Mouse (Mus musculus) left cerebral cortex, postnatal 10 days (tissue): ENCODE data around the gene Pex11b. TPM values are rescaled to one million over a fixed set of nuclear protein-coding genes. Genes with fewer than 3 reads are reported as not detected.
"Not testable (repeated sequence)": the region's sequence is repeated elsewhere in the genome, so short reads cannot be mapped to it uniquely, and the experiment has no call there.

Source experiments
- DNase-seq, 2 experiments: peaks; one replicate each; pipeline ENCODE4 v3.0.0; 2021 to 2022; ENCODE audit warnings: low spot score in 2 of 2, mixed read lengths in 1 of 2; ENCODE audit errors: extremely low spot score in 1 of 2
- intact Hi-C: fragments of 180-260 bp; cut with DNase I; formaldehyde crosslinking; loops from one replicate; pipeline ENCODE4 v1.15.1; 2025
- total RNA-seq, 2 experiments: library from RNA; stranded (reverse); gene quantifications; 2 replicates each; pipeline ENCODE4 v1.2.3; 2021

Gene Pex11b
- total RNA-seq, 2 experiments from 2014 or later, result 46.2 to 47.7 TPM

- intact Hi-C loops, result not testable (repeated sequence)
Observed at GRCm38 (mm10) chr3:96606007-96606406, 29.2 kb upstream of the Pex11b start.

GRCm38 (mm10) chr3:96606618-96607017 lies 28.6 kb upstream of the Pex11b start:
- DNase-seq, result no peak
- intact Hi-C loops, result no loop called here

More at GRCm38 (mm10) chr3:96606007-96606406, 29.2 kb upstream of the Pex11b start:
- not testable (repeated sequence) for DNase-seq

- no peak for DNase-seq
- intact Hi-C loops, result no loop called here
Observed at GRCm38 (mm10) chr3:96617941-96618340, 17.2 kb upstream of the Pex11b start.

- intact Hi-C loops, result no loop called here
- no peak for DNase-seq
Observed at GRCm38 (mm10) chr3:96623201-96623600, 12.0 kb upstream of the Pex11b start.

- intact Hi-C loops, result no loop called here
- peak; percentile 97 for DNase-seq
Observed at GRCm38 (mm10) chr3:96629729-96630600, 5.2 kb upstream of the Pex11b start, which contains the start of gene Rbm8a. Gene Rbm8a (plus strand): TSS chr3:96629933.

- intact Hi-C loops, result no loop called here
Observed at GRCm38 (mm10) chr3:96632058-96632457, 3.1 kb upstream of the Pex11b start.

GRCm38 (mm10) chr3:96634015-96634414 lies 1.2 kb upstream of the Pex11b start:
- intact Hi-C loops, result no loop called here
- no peak for DNase-seq

More at GRCm38 (mm10) chr3:96632058-96632457, 3.1 kb upstream of the Pex11b start:
- no peak for DNase-seq

- no peak for DNase-seq
- intact Hi-C loops, result loop anchor here (5.0 kb wide), 1 partner anchor 84 kb away; no protein-coding TSS in a partner anchor
Observed at GRCm38 (mm10) chr3:96635906-96636305, 730 bp downstream of the Pex11b start.

- intact Hi-C loops, result loop anchor here (5.0 kb wide), 1 partner anchor 84 kb away; no protein-coding TSS in a partner anchor
- DNase-seq, result peak in 1 of 2 experiments; percentile 30
Observed at GRCm38 (mm10) chr3:96636448-96636847, 1.3 kb downstream of the Pex11b start.

- peak in 1 of 2 experiments; percentile 52 for DNase-seq
- intact Hi-C loops, result loop anchor here (5.0 kb wide), 1 partner anchor 87 kb away; no protein-coding TSS in a partner anchor
Observed at GRCm38 (mm10) chr3:96639219-96639618, 4.0 kb downstream of the Pex11b start.

- intact Hi-C loops, result no loop called here
Observed at GRCm38 (mm10) chr3:96645018-96645649, 10.0 kb downstream of the Pex11b start, which contains the start of gene Itga10. Gene Itga10 (plus strand): TSS chr3:96645584.

GRCm38 (mm10) chr3:96647365-96647764 lies 12.2 kb downstream of the Pex11b start:
- no peak for DNase-seq

More at GRCm38 (mm10) chr3:96645018-96645649, 10.0 kb downstream of the Pex11b start, which contains the start of gene Itga10:
- peak in 1 of 2 experiments; percentile 58 for DNase-seq

GRCm38 (mm10) chr3:96660901-96661300 lies 25.7 kb downstream of the Pex11b start:
- intact Hi-C loops, result no loop called here
- DNase-seq, result no peak

More at GRCm38 (mm10) chr3:96647365-96647764, 12.2 kb downstream of the Pex11b start:
- intact Hi-C loops, result no loop called here

- intact Hi-C loops, result no loop called here
- no peak for DNase-seq
Observed at GRCm38 (mm10) chr3:96662731-96663316, 27.6 kb downstream of the Pex11b start.

- intact Hi-C loops, result no loop called here
Observed at GRCm38 (mm10) chr3:96663432-96664239, 28.5 kb downstream of the Pex11b start.

GRCm38 (mm10) chr3:96665732-96666363 lies 30.7 kb downstream of the Pex11b start:
- DNase-seq, intact Hi-C loops: not testable (repeated sequence)

More at GRCm38 (mm10) chr3:96663432-96664239, 28.5 kb downstream of the Pex11b start:
- DNase-seq, result peak; percentile 86

- DNase-seq, result no peak
- intact Hi-C loops, result no loop called here
Observed at GRCm38 (mm10) chr3:96666916-96667315, 31.7 kb downstream of the Pex11b start.

GRCm38 (mm10) chr3:96667316-96667715 lies 32.1 kb downstream of the Pex11b start:
- intact Hi-C loops, result no loop called here
- DNase-seq, result no peak
